Mouse (Mus musculus) E14TG2a.4 (cell line): ENCODE data around the gene Lmod1.

Experiments
- CTCF ChIP-seq: conservative IDR thresholded peaks from 2 replicates; pipeline ENCODE4 v1.5.1; 2014; ENCODE audit warnings: low read length
- NANOG ChIP-seq: IDR thresholded peaks from 2 replicates; pipeline ENCODE4 v1.6.1; 2014; ENCODE audit warnings: borderline replicate concordance, low read length, mixed read lengths

DNA sequence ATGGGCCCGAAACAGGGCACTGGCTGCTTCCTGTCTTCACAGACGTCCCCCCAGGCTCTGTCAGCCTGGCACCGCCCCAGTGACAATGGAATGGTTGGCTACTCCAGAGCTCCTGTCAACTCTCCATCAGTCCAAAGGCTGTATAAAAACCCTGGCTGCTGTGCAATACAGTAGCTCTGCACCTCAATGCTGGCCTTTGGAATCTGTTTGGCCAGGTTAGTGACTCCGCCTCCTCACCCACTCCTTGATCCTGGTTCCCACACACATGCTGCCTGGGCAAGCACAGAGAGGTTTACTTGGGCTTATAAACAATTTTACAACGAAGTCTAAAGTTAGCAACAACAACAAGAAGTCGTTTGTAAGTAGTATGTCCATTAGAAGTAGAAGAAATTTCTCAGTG, 13.3 kb upstream of the Lmod1 start:
- TF ChIP-seq CTCF = no peak
- no peak for TF ChIP-seq NANOG
